Mouse (Mus musculus): ENCODE results near the gene Sema3d. TPM values are rescaled to one million over a fixed set of nuclear protein-coding genes. Genes with fewer than 3 reads are reported as not detected.

Sema3d gene
- total RNA-seq, 2 experiments from 2014 or later: 0.15 to 0.16 TPM

DNA sequence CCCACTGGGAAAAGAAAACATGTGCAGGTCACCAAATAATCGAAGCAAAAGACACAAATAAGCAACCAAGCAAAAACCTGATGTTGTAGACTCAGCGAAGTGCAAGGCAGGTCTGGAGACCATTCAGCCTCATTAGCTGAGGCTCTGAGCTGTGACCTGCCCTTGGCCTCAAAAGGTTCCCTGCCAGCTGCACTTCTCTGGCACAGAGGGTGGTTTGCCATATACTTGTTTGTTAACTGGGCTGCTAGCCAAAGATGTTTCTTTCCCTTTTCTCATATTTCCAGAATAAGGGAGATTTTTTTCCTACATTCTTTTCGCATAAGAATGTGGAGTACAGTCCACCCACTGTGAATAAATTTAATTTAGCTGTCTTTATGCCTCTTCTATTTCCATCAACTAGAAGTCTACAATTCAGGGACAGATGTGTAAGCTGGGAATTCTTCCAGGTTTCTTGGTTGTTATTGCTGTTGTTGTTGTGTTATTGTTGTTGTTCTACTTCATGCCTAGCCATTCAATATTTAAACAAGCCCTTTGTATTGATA is 200.2 kb downstream of the Sema3d start:
- no peak for ATAC-seq (ENCODE audit: poor library complexity, severe bottlenecking)

DNA sequence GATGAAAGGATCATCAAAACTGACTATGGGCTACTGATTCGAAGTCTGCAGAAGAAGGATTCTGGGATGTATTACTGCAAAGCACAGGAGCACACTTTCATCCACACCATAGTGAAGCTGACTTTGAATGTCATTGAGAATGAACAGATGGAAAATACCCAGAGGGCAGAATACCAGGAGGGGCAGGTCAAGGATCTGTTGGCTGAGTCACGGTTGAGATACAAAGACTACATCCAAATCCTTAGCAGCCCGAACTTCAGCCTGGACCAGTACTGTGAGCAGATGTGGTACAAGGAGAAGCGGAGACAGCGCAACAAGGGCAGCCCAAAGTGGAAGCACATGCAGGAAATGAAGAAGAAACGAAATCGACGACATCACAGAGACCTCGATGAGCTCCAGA is 201.7 kb downstream of the Sema3d start:
- ATAC-seq (ENCODE audit: poor library complexity, severe bottlenecking): no peak

DNA sequence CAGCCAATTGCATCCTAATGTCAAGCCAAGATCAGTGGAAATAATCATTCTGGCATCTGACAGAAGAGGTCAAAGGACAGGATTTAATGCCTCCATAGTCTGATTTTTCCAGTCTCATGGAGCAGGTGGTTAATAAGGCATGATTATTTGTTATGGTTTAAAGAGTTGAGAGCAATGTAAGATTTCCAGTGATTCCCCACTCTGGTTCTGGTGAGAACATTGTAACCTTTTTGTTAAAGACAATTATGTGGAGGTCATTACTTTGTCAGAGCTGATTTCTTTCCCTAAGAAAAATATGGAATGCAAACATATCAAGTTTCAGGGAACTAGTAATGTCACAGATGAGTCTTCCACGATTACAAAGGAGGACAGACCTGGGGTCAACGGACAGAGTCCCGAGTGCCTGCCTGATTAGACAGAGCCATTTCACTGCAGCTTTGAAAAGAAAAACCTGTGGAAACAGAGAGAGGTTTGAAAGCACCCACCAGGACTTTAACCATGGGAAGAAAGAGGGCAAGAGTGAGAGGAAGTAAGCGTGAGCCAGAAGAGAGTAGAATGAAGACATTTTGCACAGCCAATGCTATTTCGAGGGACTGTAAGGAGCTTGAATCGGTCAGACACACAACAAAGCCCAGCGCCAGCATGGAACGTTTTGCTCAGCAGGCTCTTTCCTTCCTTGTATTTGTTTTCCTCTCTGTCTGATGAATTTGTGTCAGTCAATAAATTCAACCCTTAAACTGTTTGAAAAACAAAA is 251.2 kb downstream of the Sema3d start:
- ATAC-seq (ENCODE audit: poor library complexity, severe bottlenecking): no peak

DNA sequence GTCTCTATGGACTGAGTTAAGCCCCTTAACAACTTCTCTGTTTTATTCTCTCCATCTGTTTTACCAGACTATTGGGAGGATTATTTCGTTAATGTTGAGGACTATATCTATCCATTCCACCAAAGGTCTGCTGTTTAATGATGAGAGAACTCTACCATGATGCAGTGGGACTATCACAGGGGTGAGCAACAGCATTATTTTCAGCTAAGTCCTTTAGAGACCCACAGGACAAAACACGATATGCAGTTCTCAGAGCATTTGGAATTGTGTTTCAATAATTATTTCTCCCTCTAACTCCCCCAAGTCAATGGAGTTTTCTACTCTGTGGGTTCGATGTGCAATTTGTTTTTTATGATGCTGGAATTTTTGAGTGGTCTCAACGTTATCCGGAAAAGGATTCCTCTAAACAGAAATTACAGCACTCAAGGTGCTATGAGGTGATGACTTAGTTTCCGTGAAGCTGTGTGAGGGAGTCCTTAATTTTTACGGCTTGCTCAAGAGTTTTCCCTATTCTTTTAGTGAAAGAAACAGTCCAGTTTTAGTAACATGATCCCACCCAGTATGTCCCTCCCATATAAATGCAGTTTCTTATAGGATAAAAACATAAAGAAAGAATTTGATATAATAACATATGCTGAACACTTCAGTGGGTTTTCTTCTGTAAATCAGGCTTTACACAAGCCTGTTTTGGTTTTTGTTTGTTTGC is 254.7 kb downstream of the Sema3d start:
- ATAC-seq (ENCODE audit: poor library complexity, severe bottlenecking): no peak

Measured in megakaryocyte, adult 5-6 weeks (primary cell).